Mouse (Mus musculus) heart, embryonic 16.5 days (tissue): Measurements from ENCODE around the gene Ddr1. TPM values are rescaled to one million over a fixed set of nuclear protein-coding genes. Genes with fewer than 3 reads are reported as not detected.

Source experiments
- ATAC-seq: fragments of 200-750 bp; cut with Nextera tagmentation; replicated peaks from 2 replicates; pipeline ENCODE4 v1.8.0; 2017; ENCODE audit warnings: moderate number of reproducible peaks; ENCODE audit not compliant: insufficient read depth, low FRiP score; ENCODE audit errors: extremely low read depth
- H3K27ac ChIP-seq: fragments of 300-500 bp; sonication (generic); 2 replicates; pipeline ENCODE4 v1.5.1; 2014; ENCODE audit warnings: mild to moderate bottlenecking, low read length, control low read depth, moderate library complexity
- H3K27me3 ChIP-seq: fragments of 300-500 bp; sonication (generic); 2 replicates; pipeline ENCODE4 v1.6.1; 2014; ENCODE audit warnings: low read length, mixed read lengths; ENCODE audit not compliant: control insufficient read depth, insufficient read depth
- H3K36me3 ChIP-seq: fragments of 300-500 bp; sonication (generic); 2 replicates; pipeline ENCODE4 v1.6.1; 2014; ENCODE audit not compliant: control insufficient read depth, insufficient read depth
- H3K4me1 ChIP-seq: fragments of 300-500 bp; sonication (generic); 2 replicates; pipeline ENCODE4 v1.6.1; 2014; ENCODE audit warnings: low read length, mixed read lengths; ENCODE audit not compliant: control insufficient read depth, insufficient read depth
- H3K4me2 ChIP-seq: fragments of 300-500 bp; sonication (generic); 2 replicates; pipeline ENCODE4 v1.6.1; 2014; ENCODE audit warnings: low read depth, mild to moderate bottlenecking, control low read depth, low read length
- H3K4me3 ChIP-seq: fragments of 300-500 bp; sonication (generic); 2 replicates; pipeline ENCODE4 v1.5.1; 2014; ENCODE audit warnings: mild to moderate bottlenecking, control low read depth, low read length
- H3K9ac ChIP-seq: fragments of 300-500 bp; sonication (generic); 2 replicates; pipeline ENCODE4 v1.6.1; 2014; ENCODE audit warnings: low read length, control low read depth
- H3K9me3 ChIP-seq: fragments of 300-500 bp; sonication (generic); replicated peaks from 2 replicates; pipeline ENCODE4 v1.6.1; 2016; ENCODE audit warnings: low read length; ENCODE audit not compliant: control insufficient read depth
- WGBS: fragments of 180-500 bp; shearing (Covaris S2); extraction: QIAGEN DNeasy Blood & Tissue Kit; methylation state at CpG from one replicate; pipeline ENCODE4 v1.1.7; 2014; 5-methylcytosine and 5-hydroxymethylcytosine counted together
- polyA plus RNA-seq: library from polyadenylated mRNA; unstranded; fragments of >200 nt; fragmentation: Nextera tagmentation; extraction: Ambion mirVana; gene quantifications from 2 replicates; pipeline ENCODE4 v1.2.1, GENCODE M21; 2015

Ddr1 gene
- polyA plus RNA-seq, 1 experiment from 2014 or later, result 110 TPM

DNA sequence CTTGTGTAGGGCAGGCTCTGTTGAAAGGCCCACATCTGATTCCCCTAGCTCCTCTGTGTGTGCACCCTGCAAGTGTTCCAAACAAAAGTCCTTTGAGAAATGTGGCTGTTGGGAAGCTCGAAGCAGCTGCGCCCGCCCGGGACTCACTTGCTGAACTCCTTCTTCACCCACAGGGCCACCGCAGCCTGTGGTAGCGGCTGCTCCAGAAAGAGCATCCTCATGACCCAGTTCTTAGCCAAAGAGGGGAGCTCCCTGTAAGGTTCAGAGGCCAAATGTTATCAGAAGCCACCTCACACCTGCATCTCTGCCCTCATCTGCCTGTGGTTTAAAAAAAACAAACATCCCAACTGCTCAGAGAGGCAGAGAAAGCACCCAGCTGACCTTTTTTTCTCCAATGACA lies 32.6 kb downstream of the Ddr1 start:
- no peak overlapping the region for H3K4me3 ChIP-seq
- no peak overlapping the region for H3K9ac ChIP-seq
- H3K27me3 ChIP-seq, result no peaks in the 10 kb centered on the region
- H3K27ac ChIP-seq, result no peak overlapping the region
- WGBS, result 84% methylated on average over 6 of the region's 6 CpGs
- no peak overlapping the region for H3K4me2 ChIP-seq
- peaks cover 11% of the 10 kb centered on the region for H3K4me1 ChIP-seq
- ATAC-seq, result no peak
- H3K9me3 ChIP-seq, result no peaks in the 10 kb centered on the region
- H3K36me3 ChIP-seq, result no peaks in the 10 kb centered on the region; the same call in 1 of the 2 replicates

DNA sequence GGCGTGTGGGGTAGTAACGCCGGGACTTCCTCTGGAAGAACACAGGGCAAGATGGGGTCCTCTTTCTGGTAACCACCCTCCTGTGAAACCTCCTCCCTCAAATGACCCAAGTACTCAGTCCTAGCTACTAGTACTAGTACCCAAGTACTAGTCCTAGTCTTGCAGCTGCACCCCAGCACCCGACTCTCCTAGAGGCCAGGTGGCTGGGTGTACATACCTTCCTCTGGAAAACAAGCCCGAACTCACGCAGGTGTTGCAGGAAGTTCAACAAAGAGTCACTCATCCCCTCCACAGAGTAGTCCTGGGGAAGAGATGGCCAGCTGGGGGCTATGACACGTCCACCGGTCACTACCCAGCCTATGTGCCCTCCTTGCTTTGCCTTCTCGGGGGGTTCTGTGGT lies 34.7 kb downstream of the Ddr1 start:
- ATAC-seq, result no peak
- Histone ChIP-seq H3K4me3 (no peak overlapping the region), H3K27ac (no peak overlapping the region), H3K36me3 (no peaks in the 10 kb centered on the region; the same call in 1 of the 2 replicates), H3K4me2 (no peak overlapping the region), H3K27me3 (no peaks in the 10 kb centered on the region), H3K9me3 (no peaks in the 10 kb centered on the region), H3K4me1 (peaks cover 16% of the 10 kb centered on the region), H3K9ac (no peak overlapping the region)
- WGBS, result 89% methylated on average over 9 of the region's 9 CpGs

GRCm38 (mm10) chr17:35667334-35668065 lies 36.9 kb downstream of the Ddr1 start, which contains the start of gene Vars2:
TSS of gene Vars2 (minus strand) at chr17:35667592.
- Histone ChIP-seq H3K27me3 (no peaks in the 10 kb centered on the region), H3K27ac (peak within 1 kb of the TSS; percentile 80), H3K9me3 (no peaks in the 10 kb centered on the region), H3K36me3 (peaks cover 3% of the 10 kb centered on the region; the same call in 1 of the 2 replicates), H3K4me1 (peaks cover 10% of the 10 kb centered on the region), H3K4me3 (peak within 1 kb of the TSS; percentile 85), H3K9ac (peak within 1 kb of the TSS; percentile 95), H3K4me2 (peak within 1 kb of the TSS; percentile 97)
- WGBS, result under 1% methylated on average over 61 of the region's 61 CpGs
- peak; percentile 86 for ATAC-seq

DNA sequence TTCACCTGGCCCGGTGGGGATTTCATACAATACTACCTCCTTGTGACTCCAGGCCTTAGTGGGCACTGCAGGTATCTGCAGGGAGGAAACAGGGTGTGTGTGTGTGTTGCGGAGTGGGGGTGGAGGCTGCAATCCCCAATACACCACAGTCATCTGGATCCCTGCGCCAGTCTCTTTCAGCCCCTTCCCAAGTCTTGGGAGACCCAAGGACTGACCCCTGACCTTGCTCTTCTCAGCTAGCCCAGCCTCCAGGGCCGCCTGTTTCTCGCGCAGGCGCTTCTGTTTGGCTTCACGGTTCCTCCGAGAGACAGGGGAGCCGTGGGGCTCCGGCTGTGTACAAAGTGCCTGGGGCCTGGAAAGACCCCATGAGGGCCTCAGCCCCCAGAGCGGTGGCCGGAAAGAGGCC lies 37.6 kb downstream of the Ddr1 start:
- no peaks in the 10 kb centered on the region for H3K9me3 ChIP-seq
- peaks cover 3% of the 10 kb centered on the region; the same call in 1 of the 2 replicates for H3K36me3 ChIP-seq
- H3K27ac ChIP-seq, result peak overlapping the region; percentile 80
- 4% methylated on average over 13 of the region's 13 CpGs for WGBS
- H3K4me3 ChIP-seq, result peak overlapping the region; percentile 85
- H3K9ac ChIP-seq, result peak overlapping the region; percentile 95
- H3K4me1 ChIP-seq, result peaks cover 10% of the 10 kb centered on the region
- ATAC-seq, result peak; percentile 25
- peak overlapping the region; percentile 97 for H3K4me2 ChIP-seq
- no peaks in the 10 kb centered on the region for H3K27me3 ChIP-seq

- 79% methylated on average over 17 of the region's 17 CpGs for WGBS
- ATAC-seq, result no peak
- Histone ChIP-seq H3K9me3 (no peaks in the 10 kb centered on the region), H3K4me2 (no peak overlapping the region), H3K27ac (no peak overlapping the region), H3K27me3 (no peaks in the 10 kb centered on the region), H3K4me1 (peaks cover 10% of the 10 kb centered on the region), H3K4me3 (no peak overlapping the region), H3K36me3 (peaks cover 7% of the 10 kb centered on the region), H3K9ac (no peak overlapping the region)
These were observed 38.4 kb downstream of the Ddr1 start for GRCm38 (mm10) chr17:35665957-35666515.

- Histone ChIP-seq H3K27ac (no peak overlapping the region), H3K36me3 (peaks cover 21% of the 10 kb centered on the region), H3K4me1 (no peaks in the 10 kb centered on the region), H3K4me2 (no peak overlapping the region), H3K4me3 (no peak overlapping the region), H3K9me3 (no peaks in the 10 kb centered on the region), H3K9ac (no peak overlapping the region), H3K27me3 (no peaks in the 10 kb centered on the region)
- ATAC-seq, result no peak
- WGBS, result 71% methylated on average over 2 of the region's 2 CpGs
These were observed 51.3 kb downstream of the Ddr1 start for GRCm38 (mm10) chr17:35653086-35653485.

- Histone ChIP-seq H3K4me3 (no peak overlapping the region), H3K4me1 (no peaks in the 10 kb centered on the region), H3K27ac (no peak overlapping the region), H3K36me3 (no peaks in the 10 kb centered on the region), H3K9me3 (no peaks in the 10 kb centered on the region), H3K27me3 (no peaks in the 10 kb centered on the region; the same call in 1 of the 2 replicates), H3K9ac (no peak overlapping the region), H3K4me2 (no peak overlapping the region)
- 70% methylated on average over 2 of the region's 2 CpGs for WGBS
- ATAC-seq, result no peak
These were observed 55.0 kb downstream of the Ddr1 start for GRCm38 (mm10) chr17:35649429-35649828.

GRCm38 (mm10) chr17:35643609-35644236 lies 60.7 kb downstream of the Ddr1 start, which contains the start of gene Mucl3:
TSS of gene Mucl3 (minus strand) at chr17:35643695.
- H3K4me2 ChIP-seq, result no peak within 1 kb of the TSS
- H3K4me3 ChIP-seq, result no peak within 1 kb of the TSS
- H3K27ac ChIP-seq, result no peak within 1 kb of the TSS
- H3K36me3 ChIP-seq, result no peaks in the 10 kb centered on the region
- H3K4me1 ChIP-seq, result peaks cover 7% of the 10 kb centered on the region; the same call in 1 of the 2 replicates
- no peaks in the 10 kb centered on the region for H3K9me3 ChIP-seq
- 65% methylated on average over 13 of the region's 13 CpGs for WGBS
- H3K9ac ChIP-seq, result no peak within 1 kb of the TSS
- H3K27me3 ChIP-seq, result no peaks in the 10 kb centered on the region; the same call in 1 of the 2 replicates
- no peak for ATAC-seq

- peaks cover 10% of the 10 kb centered on the region for H3K4me1 ChIP-seq
- peak overlapping the region; percentile 38 for H3K9ac ChIP-seq
- peak overlapping the region; percentile 32 for H3K4me3 ChIP-seq
- H3K36me3 ChIP-seq, result no peaks in the 10 kb centered on the region
- peak overlapping the region; percentile 58 for H3K4me2 ChIP-seq
- ATAC-seq, result no peak
- no peaks in the 10 kb centered on the region for H3K9me3 ChIP-seq
- 31% methylated on average over 6 of the region's 6 CpGs for WGBS
- peaks cover 3% of the 10 kb centered on the region; the same call in 1 of the 2 replicates for H3K27me3 ChIP-seq
- H3K27ac ChIP-seq, result peak overlapping the region; percentile 76
These were observed 65.1 kb downstream of the Ddr1 start for GRCm38 (mm10) chr17:35639352-35639751.
